Mouse (Mus musculus) kidney, adult 2 months (tissue): Measurements from ENCODE around the gene Gsta4. TPM values are rescaled to one million over a fixed set of nuclear protein-coding genes. Genes with fewer than 3 reads are reported as not detected.

Experiments used
- DNase-seq: peaks from one replicate; pipeline ENCODE4 v3.0.0; 2021
- H3K27ac ChIP-seq: fragments of 200-500 bp; 2 replicates; pipeline ENCODE4 v1.5.1; 2012; ENCODE audit warnings: low read depth, low read length, control low read depth, inconsistent platforms; ENCODE audit not compliant: insufficient read depth
- H3K27me3 ChIP-seq: fragments of 200-500 bp; replicated peaks from 2 replicates; pipeline ENCODE4 v1.6.1; 2012; ENCODE audit warnings: mild to moderate bottlenecking, moderate library complexity, low read length, inconsistent platforms; ENCODE audit not compliant: control insufficient read depth, insufficient read depth
- H3K36me3 ChIP-seq: fragments of 200-500 bp; 2 replicates; pipeline ENCODE4 v1.6.1; 2012; ENCODE audit warnings: mild to moderate bottlenecking, moderate library complexity, low read length, inconsistent platforms; ENCODE audit not compliant: control insufficient read depth, insufficient read depth
- H3K4me1 ChIP-seq: fragments of 200-500 bp; 2 replicates; pipeline ENCODE4 v1.6.1; 2011; ENCODE audit warnings: low read length; ENCODE audit not compliant: control insufficient read depth, insufficient read depth
- H3K4me3 ChIP-seq: fragments of 200-500 bp; 2 replicates; pipeline ENCODE4 v1.5.1; 2011; ENCODE audit warnings: mild to moderate bottlenecking, low read depth, low read length, control low read depth; ENCODE audit not compliant: insufficient read depth
- CTCF ChIP-seq: fragments of 200-500 bp; conservative IDR thresholded peaks from 2 replicates; pipeline ENCODE4 v1.5.1; 2011; ENCODE audit warnings: low read depth, mild to moderate bottlenecking, control low read depth, low read length, moderate library complexity, mixed read lengths; ENCODE audit not compliant: insufficient read depth, insufficient read length
- POLR2A ChIP-seq: fragments of 200-500 bp; IDR thresholded peaks from one replicate; pipeline ENCODE4 v1.6.1; 2011; ENCODE audit warnings: low read depth, low read length, control low read depth
- WGBS: fragments of 180-500 bp; shearing (Covaris S2); methylation state at CpG from one replicate; pipeline ENCODE4 v1.1.7; 2018; 5-methylcytosine and 5-hydroxymethylcytosine counted together
- polyA plus RNA-seq: library from polyadenylated mRNA; depleted of rRNA; stranded (reverse); fragments of >200 nt; gene quantifications from 2 replicates; pipeline ENCODE4 v1.2.3, GENCODE M21; 2012

The Gsta4 gene
- polyA plus RNA-seq, 1 experiment: 154 TPM

GRCm38 (mm10) chr9:78154211-78154977 lies 28.2 kb upstream of the Gsta4 start:
- no peak for TF ChIP-seq POLR2A
- no peak for TF ChIP-seq CTCF
- no peak for DNase-seq
- H3K36me3 ChIP-seq: no peaks in the 10 kb centered on the region
- WGBS: 69% methylated on average over 11 of the region's 11 CpGs
- no peak overlapping the region for H3K27ac ChIP-seq
- H3K27me3 ChIP-seq: no peaks in the 10 kb centered on the region
- H3K4me1 ChIP-seq: no peaks in the 10 kb centered on the region
- no peak overlapping the region for H3K4me3 ChIP-seq

- TF ChIP-seq POLR2A (no peak), CTCF (no peak)
- no peaks in the 10 kb centered on the region for H3K4me1 ChIP-seq
- no peaks in the 10 kb centered on the region for H3K36me3 ChIP-seq
- 83% methylated on average over 1 of the region's 1 CpGs for WGBS
- no peaks in the 10 kb centered on the region for H3K27me3 ChIP-seq
- no peak for DNase-seq
- H3K4me3 ChIP-seq: no peak overlapping the region
- no peak overlapping the region for H3K27ac ChIP-seq
These were observed 25.4 kb upstream of the Gsta4 start for GRCm38 (mm10) chr9:78157221-78157620.

- TF ChIP-seq POLR2A: no peak
- TF ChIP-seq CTCF: no peak
- WGBS: 80% methylated on average over 10 of the region's 10 CpGs
- H3K27ac ChIP-seq: no peak overlapping the region
- no peaks in the 10 kb centered on the region for H3K27me3 ChIP-seq
- H3K4me3 ChIP-seq: no peak overlapping the region
- DNase-seq: no peak
- no peaks in the 10 kb centered on the region for H3K4me1 ChIP-seq
- H3K36me3 ChIP-seq: no peaks in the 10 kb centered on the region
These were observed 19.3 kb upstream of the Gsta4 start for GRCm38 (mm10) chr9:78163291-78163690.

GRCm38 (mm10) chr9:78164741-78165140 lies 17.8 kb upstream of the Gsta4 start:
- Histone ChIP-seq H3K36me3 (no peaks in the 10 kb centered on the region), H3K4me1 (no peaks in the 10 kb centered on the region), H3K27ac (no peak overlapping the region), H3K4me3 (no peak overlapping the region), H3K27me3 (no peaks in the 10 kb centered on the region)
- 89% methylated on average over 3 of the region's 3 CpGs for WGBS
- no peak for TF ChIP-seq CTCF
- TF ChIP-seq POLR2A: no peak
- DNase-seq: no peak

DNA sequence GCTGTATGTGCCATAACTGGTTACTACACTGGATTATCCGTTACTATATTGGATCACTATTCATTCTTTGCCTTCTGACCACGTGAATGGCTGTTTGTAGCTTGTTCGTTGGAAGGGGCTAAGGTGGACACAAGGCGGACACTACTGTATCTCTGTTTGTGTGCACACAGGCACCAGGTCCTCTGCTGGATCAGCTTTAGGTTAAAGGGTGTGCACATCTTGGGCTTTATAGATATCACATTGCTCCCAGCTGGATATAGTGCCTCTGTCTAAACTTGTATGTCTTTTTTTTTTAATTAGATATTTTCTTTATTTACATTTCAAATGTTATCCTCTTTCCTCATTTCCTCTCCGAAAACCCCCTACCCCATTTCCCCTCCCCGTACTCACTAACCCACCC lies 17.1 kb upstream of the Gsta4 start:
- 96% methylated on average over 6 of the region's 6 CpGs for WGBS
- Histone ChIP-seq H3K36me3 (no peaks in the 10 kb centered on the region), H3K27me3 (no peaks in the 10 kb centered on the region), H3K27ac (no peak overlapping the region), H3K4me1 (no peaks in the 10 kb centered on the region), H3K4me3 (no peak overlapping the region)
- TF ChIP-seq POLR2A (no peak), CTCF (no peak)
- no peak for DNase-seq

GRCm38 (mm10) chr9:78166694-78167452 lies 15.7 kb upstream of the Gsta4 start:
- no peak for DNase-seq
- Histone ChIP-seq H3K27ac (no peak overlapping the region), H3K4me1 (no peaks in the 10 kb centered on the region), H3K27me3 (no peaks in the 10 kb centered on the region), H3K36me3 (no peaks in the 10 kb centered on the region), H3K4me3 (no peak overlapping the region)
- 83% methylated on average over 19 of the region's 19 CpGs for WGBS
- TF ChIP-seq CTCF (no peak), POLR2A (no peak)

- H3K36me3 ChIP-seq: no peaks in the 10 kb centered on the region
- TF ChIP-seq POLR2A (no peak), CTCF (no peak)
- H3K27ac ChIP-seq: no peak overlapping the region
- H3K27me3 ChIP-seq: no peaks in the 10 kb centered on the region
- H3K4me1 ChIP-seq: no peaks in the 10 kb centered on the region
- 92% methylated on average over 19 of the region's 19 CpGs for WGBS
- no peak for DNase-seq
- H3K4me3 ChIP-seq: no peak overlapping the region
These were observed 15.1 kb upstream of the Gsta4 start for GRCm38 (mm10) chr9:78167453-78167969.
